Mouse (Mus musculus) kidney, adult 10 weeks (tissue): ENCODE data around the gene Ints6l. TPM values are rescaled to one million over a fixed set of nuclear protein-coding genes. Genes with fewer than 3 reads are reported as not detected.

Experiments
- polyA plus RNA-seq: library from polyadenylated mRNA; stranded (reverse); fragments of 350-450 nt; fragmentation: Illumina TruSeq; extraction: RNeasy Lipid Tissue Mini Kit (QIAGEN cat#74804); gene quantifications from one replicate; pipeline ENCODE4 v1.2.3, GENCODE M21; 2014; ENCODE audit warnings: low read depth, low replicate concordance

Gene Ints6l
- 33.9 TPM for polyA plus RNA-seq

DNA sequence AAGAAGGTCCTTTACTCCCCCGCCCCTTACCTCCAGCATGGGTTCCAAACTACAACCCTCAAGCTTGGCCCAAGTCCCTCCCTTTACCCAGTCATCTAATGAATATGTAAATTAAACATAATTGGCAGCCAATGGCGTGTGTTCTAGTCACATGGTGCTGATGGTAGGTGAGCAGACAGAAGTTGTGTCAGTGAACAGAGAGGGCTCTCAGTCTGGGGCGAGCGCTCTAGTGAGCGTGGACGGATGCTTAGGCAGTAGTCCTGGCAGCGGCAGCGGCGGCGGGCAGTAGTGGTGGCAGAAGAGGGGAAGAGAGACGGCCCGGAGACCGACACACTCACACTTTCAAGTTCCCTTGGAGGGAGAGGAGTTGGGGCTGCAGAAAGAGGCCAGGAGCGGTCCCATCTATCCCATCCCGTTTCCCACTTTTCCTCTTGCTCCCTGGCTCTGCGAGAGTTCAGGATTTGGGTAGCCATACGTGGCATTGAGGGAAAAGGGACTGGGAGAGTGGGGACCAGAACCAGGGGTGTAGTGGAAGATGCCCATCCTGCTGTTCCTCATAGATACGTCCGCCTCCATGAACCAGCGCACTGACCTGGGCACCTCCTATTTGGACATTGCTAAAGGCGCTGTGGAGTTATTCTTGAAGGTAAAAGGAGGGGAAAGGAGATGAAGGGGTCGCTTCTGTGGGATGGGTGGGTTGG lies at the start of gene Ints6l:
TSS of gene Ints6l (plus strand) at position 187 of the 701 bp plus-strand sequence.

DNA sequence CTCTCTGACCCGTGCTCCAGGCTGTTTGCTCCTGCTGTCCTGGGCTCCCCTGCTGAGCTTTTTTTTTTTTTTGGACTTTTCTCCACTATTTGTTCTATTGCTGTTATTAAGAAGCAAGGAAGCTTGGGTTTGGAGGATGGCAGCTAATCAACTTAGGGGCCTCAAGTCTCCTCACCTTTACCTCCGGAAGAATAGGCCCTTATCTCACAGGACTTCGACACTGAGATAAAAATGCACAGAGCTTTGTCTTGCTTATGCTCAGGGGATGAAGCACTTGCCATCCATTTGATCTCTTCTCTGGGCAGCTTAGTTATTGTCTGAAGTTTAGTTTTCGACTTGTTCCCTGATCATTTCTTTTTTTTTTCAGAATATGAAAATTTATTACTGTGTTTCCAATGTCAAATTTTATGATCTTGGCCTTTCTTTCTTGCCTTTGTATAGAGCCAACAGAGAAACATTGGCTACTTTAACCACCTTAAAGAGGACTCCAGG lies 7.1 kb upstream of the Ints6l start, which contains the start of gene Gm2174:
TSS of gene Gm2174 (plus strand) at position 442 of the 492 bp plus-strand sequence.

DNA sequence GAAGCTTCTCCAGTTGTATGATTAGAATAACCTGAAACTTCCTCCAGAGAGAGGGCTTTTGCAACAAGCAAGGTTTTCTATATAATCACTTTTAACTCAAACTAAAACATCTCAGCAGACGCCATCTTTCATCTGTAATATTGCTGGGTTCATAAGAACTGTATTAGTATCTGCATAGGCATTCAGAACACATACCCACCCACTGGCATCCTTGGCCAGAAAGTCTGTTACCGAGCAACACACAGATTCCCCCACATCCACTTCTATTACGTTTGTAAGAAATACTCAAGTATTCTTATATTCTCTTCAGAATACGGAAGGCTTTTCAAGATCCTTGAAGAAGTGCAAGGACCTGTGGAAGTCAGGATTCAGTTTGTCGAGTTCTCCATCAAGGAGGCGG lies 69.8 kb downstream of the Ints6l start, which contains the start of gene Gm10477:
TSS of gene Gm10477 (plus strand) at position 301 of the 400 bp plus-strand sequence.

DNA sequence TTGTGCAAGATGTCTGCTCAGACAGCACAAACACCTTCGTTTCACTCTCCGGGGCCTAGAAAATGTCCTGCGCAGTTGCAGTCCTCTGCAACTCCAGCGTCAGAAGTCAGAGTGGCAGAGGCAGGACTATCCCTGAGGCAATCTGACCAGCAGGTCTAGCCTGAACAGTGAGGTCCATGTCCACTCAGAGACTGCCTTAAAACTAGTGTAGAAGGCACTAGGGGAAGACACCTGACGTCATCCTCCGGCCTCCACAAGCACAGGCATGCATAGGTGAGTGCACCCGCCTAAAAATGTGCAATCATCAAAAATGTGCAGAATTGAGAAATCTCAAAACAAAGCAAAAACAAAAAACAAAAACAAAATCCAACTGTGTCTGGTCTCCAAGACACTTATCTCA lies 94.8 kb downstream of the Ints6l start, which contains the start of gene Gm648:
TSS of gene Gm648 (minus strand) at position 101 of the 400 bp plus-strand sequence.

Other genes with a start within 250 kb of the Ints6l start
- gene Gm773, start 242.0 kb upstream of the Ints6l start, polyA plus RNA-seq = 3.2 TPM
- 9.9 TPM for gene Zfp449, start 108.5 kb upstream of the Ints6l start, polyA plus RNA-seq
- 0.36 TPM for gene Smim10l2a, start 80.3 kb upstream of the Ints6l start, polyA plus RNA-seq
- not detected for gene Gm2174, start 6.9 kb upstream of the Ints6l start, polyA plus RNA-seq
- not detected for gene Gm10477, start 69.9 kb downstream of the Ints6l start, polyA plus RNA-seq
- gene Gm648, start 94.7 kb downstream of the Ints6l start, polyA plus RNA-seq = not detected
- gene Mmgt1, start 143.2 kb downstream of the Ints6l start, polyA plus RNA-seq = 138 TPM
- 65.3 TPM for gene Slc9a6, start 154.9 kb downstream of the Ints6l start, polyA plus RNA-seq